Mouse (Mus musculus): ENCODE data around the gene Smc3. TPM values are rescaled to one million over a fixed set of nuclear protein-coding genes. Genes with fewer than 3 reads are reported as not detected.
"Not testable (repeated sequence)": the region's sequence is repeated elsewhere in the genome, so short reads cannot be mapped to it uniquely, and the experiment has no call there.

Gene Smc3
- polyA plus RNA-seq, 1 experiment from 2014 or later: 77.0 TPM

DNA sequence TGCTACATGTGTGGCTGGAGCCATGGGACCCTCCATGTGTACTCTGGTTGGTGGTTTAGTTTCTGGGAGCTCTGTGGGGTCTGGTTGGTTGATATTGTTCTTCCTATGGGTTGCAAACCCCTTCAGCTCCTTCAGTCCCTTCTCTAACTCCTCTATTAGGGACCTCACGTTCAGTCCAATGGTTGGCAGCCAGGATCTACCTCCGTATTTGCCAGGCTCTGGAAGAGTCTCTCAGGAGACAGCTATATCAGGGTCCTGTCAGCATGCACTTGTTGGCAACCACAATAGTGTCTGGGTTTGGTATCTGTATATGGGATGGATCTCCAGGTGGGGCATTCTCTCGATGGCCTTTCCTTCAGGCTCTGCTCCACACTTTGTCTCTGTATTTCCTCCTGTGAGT is 12.5 kb upstream of the Smc3 start:
- peaks cover 19% of the 10 kb centered on the region for H3K9me3 ChIP-seq (replicated peaks)
- not testable (repeated sequence) for H3K27ac ChIP-seq; DNase-seq (ENCODE audit: low spot score); H3K27me3 ChIP-seq (ENCODE audit: low read depth, poor library complexity, severe bottlenecking); H3K36me3 ChIP-seq; H3K4me1 ChIP-seq; H3K4me3 ChIP-seq
- 96% methylated on average over 3 of the region's 3 CpGs for WGBS

DNA sequence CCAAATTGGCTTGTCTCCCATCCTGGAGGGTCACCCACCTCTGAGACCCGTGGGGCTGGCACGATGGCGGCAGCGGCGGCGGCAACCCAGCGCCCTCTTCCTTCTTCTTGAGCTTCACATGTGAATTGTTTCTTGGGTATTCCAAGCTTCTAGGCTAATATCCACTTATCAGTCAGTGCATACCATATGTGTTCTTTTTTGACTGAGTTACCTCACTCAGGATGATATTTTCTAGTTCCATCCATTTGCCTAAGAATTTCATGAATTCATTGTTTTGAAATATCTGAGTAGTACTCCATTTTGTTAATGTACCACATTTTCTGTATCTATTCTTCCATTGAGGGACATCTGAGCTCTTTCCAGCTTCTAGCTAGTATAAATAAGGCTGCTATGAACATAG is 11.2 kb upstream of the Smc3 start, which contains the start of gene Nutf2-ps1:
Gene Nutf2-ps1, minus strand, starts transcription at position 101 of the 400 bp plus-strand sequence.
- 95% methylated on average over 7 of the region's 7 CpGs for WGBS
- not testable (repeated sequence) for H3K27me3 ChIP-seq (ENCODE audit: low read depth, poor library complexity, severe bottlenecking); H3K4me1 ChIP-seq; DNase-seq (ENCODE audit: low spot score); H3K4me3 ChIP-seq; H3K27ac ChIP-seq; H3K36me3 ChIP-seq
- peaks cover 15% of the 10 kb centered on the region for H3K9me3 ChIP-seq (replicated peaks)

DNA sequence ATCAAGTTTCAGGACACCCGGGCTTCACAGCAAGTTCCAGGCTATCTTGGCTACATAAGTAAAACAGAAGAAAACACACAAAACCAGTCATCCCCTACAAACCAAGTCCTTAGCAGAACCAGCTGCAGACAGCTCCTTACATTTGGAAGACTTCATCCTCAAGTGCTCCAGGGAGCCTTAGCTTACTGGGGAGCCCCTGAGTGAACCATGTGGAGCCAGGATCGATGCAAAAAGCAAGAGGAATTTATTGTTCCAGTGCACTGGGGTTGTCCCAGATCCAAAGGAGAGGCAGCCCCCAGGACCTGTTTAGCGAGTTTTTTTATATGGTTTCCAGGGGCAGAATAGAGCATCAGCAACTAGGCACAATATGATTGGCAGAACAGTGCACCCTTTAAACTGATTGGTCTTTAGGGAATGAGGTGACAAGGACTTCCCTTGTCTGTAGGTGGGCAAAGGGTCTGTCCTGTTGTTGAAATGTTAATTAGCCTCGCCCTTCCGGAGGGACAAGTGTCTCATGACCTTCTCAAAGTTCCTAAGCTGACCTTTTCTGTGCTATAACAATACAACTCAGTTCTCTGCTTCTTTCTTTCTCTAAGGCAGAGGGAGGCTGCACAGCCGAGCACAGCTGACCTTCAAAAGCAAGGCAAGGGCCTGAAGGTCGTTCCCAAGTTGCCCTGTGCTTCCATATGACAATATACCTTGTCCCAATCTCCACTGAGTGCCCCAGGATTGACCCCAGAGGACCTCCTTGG is 3.3 kb upstream of the Smc3 start:
- Histone ChIP-seq H3K4me1 (peaks cover 9% of the 10 kb centered on the region), H3K9me3 (replicated peaks) (no peaks in the 10 kb centered on the region), H3K4me3 (no peak overlapping the region), H3K27ac (no peak overlapping the region), H3K36me3 (peaks cover 2% of the 10 kb centered on the region), H3K27me3 (ENCODE audit: low read depth, poor library complexity, severe bottlenecking) (no peaks in the 10 kb centered on the region)
- 76% methylated on average over 7 of the region's 7 CpGs for WGBS
- DNase-seq (ENCODE audit: low spot score): no peak

DNA sequence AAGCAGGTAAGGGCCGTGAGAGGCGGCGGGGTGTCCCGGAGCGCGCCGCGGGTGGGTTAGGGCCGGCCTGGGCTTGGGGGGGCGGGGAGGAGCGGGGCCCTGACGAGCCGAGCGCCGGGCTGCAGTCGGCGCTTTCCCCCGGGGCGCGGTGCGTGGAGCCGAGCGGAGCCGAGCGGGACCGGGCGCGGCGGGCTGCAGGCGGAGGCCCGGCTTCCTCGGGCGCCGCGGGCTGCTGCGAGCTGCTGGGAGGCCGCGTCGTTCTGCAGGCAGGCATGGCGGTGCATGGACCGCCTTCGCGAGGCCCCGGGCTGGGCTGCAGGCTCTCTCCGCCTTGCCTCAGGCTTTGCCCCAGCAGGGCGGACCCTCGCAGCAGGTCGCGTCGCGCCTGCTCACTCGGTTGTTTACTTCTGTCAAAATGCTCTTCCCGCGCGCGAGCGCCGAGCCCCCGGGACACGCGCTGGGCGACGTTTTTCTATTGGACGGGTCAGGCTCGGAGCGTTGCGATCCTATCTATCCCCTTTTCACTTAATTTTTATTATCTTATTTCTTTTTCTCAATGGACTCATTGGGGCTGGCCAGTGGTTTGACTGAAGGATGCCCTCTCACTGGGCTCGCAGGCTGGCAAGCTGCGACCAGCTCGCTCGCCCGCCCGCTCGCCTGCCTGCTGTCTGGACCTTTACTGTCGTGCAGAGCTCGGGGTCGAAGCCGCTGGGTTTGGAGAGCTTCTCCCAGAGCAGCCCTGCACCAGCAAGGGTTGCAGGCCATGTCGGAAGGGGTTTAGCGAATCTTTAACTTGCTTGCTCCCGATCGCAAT is 558 bp downstream of the Smc3 start:
- Histone ChIP-seq H3K36me3 (peaks cover 37% of the 10 kb centered on the region), H3K27me3 (ENCODE audit: low read depth, poor library complexity, severe bottlenecking) (no peaks in the 10 kb centered on the region), H3K27ac (peak overlapping the region; percentile 96), H3K4me3 (peak overlapping the region; percentile 100), H3K4me1 (peaks cover 15% of the 10 kb centered on the region), H3K9me3 (replicated peaks) (no peaks in the 10 kb centered on the region)
- under 1% methylated on average over 82 of the region's 82 CpGs for WGBS
- DNase-seq (ENCODE audit: low spot score): peak; percentile 68

DNA sequence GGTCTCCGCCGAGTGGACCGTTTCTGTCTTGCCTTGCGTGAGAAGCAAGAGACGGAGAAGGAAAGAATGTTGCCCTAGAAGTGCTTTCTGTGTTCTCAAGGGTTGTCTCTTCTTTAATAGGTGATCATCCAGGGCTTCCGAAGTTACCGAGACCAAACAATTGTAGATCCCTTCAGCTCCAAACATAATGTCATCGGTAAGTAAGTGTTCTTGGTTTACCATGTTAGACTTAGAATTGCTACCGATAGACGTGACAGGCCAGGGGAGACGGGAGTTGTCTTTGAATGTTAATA is 1.1 kb downstream of the Smc3 start:
- 19% methylated on average over 11 of the region's 11 CpGs for WGBS
- Histone ChIP-seq H3K36me3 (peaks cover 43% of the 10 kb centered on the region), H3K27ac (peak overlapping the region; percentile 96), H3K9me3 (replicated peaks) (no peaks in the 10 kb centered on the region), H3K4me3 (peak overlapping the region; percentile 100), H3K27me3 (ENCODE audit: low read depth, poor library complexity, severe bottlenecking) (no peaks in the 10 kb centered on the region), H3K4me1 (peaks cover 15% of the 10 kb centered on the region)
- DNase-seq (ENCODE audit: low spot score): no peak

DNA sequence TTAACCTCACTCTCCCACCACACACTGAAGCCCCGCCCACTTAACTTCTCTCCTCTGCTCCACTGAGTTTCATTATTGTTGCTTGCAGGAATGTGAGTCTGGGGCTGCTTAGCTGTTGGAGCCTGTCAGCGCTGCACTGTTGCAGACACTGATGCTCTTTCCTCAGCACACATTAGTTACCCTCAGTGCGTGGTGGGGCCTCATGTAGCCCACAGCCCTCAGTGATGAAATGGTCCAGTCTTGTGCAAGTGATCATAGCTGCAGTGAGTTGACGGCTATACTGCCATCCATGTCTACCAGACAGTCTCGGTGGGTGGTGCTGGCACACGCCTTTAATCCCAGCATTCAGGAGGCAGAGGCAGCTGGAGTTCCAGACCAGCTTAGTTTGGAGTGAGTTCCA is 8.7 kb downstream of the Smc3 start:
- Histone ChIP-seq H3K27me3 (ENCODE audit: low read depth, poor library complexity, severe bottlenecking) (no peaks in the 10 kb centered on the region), H3K4me3 (no peak overlapping the region), H3K27ac (no peak overlapping the region), H3K36me3 (peaks cover 66% of the 10 kb centered on the region), H3K4me1 (no peaks in the 10 kb centered on the region), H3K9me3 (replicated peaks) (no peaks in the 10 kb centered on the region)
- DNase-seq (ENCODE audit: low spot score): no peak
- 89% methylated on average over 6 of the region's 6 CpGs for WGBS

DNA sequence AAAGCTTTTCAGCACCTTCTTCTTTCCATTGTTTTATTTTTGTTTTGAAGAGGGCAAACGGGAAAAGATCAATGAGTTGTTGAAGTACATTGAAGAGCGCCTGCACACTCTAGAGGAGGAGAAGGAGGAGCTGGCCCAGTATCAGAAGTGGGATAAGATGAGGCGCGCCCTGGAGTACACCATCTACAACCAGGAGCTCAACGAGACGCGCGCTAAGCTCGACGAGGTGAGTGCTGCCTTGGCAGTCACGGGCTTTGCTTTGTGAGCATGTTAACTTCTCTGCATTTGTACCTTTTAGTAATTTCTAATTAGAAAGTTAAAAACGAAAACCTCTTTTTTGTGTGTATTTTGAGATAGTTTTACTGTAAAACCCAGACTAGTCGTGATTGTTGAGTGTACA is 21.5 kb downstream of the Smc3 start:
- WGBS: 94% methylated on average over 13 of the region's 13 CpGs
- H3K36me3 ChIP-seq: peaks cover 95% of the 10 kb centered on the region
- H3K4me3 ChIP-seq: no peak overlapping the region
- no peak for DNase-seq (ENCODE audit: low spot score)
- no peak overlapping the region for H3K27ac ChIP-seq
- no peaks in the 10 kb centered on the region for H3K27me3 ChIP-seq (ENCODE audit: low read depth, poor library complexity, severe bottlenecking)
- no peaks in the 10 kb centered on the region for H3K4me1 ChIP-seq
- no peaks in the 10 kb centered on the region for H3K9me3 ChIP-seq (replicated peaks)

DNA sequence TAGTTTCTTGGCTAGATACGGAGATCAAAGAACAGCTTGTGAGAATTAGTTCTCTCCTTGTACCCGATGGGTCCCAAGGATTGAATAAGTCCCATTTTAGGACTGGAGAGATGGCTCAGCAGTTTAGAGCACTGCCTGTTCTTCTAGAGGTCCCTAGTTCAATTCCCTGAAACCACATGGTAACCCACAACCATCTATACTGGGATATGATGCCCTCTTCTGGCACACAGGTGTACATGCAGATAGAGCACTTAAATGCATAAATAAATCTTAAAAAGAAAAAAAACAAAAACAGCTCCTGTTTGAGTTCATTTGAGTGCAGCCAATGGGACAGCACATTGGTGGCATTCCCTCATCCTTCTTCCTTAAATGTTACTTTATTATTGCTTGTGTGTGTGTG is 37.8 kb downstream of the Smc3 start:
- Histone ChIP-seq H3K36me3 (peaks cover 94% of the 10 kb centered on the region), H3K27me3 (ENCODE audit: low read depth, poor library complexity, severe bottlenecking) (no peaks in the 10 kb centered on the region), H3K4me3 (no peak overlapping the region), H3K27ac (no peak overlapping the region), H3K9me3 (replicated peaks) (no peaks in the 10 kb centered on the region), H3K4me1 (no peaks in the 10 kb centered on the region)
- 86% methylated on average over 2 of the region's 2 CpGs for WGBS
- DNase-seq (ENCODE audit: low spot score): no peak

DNA sequence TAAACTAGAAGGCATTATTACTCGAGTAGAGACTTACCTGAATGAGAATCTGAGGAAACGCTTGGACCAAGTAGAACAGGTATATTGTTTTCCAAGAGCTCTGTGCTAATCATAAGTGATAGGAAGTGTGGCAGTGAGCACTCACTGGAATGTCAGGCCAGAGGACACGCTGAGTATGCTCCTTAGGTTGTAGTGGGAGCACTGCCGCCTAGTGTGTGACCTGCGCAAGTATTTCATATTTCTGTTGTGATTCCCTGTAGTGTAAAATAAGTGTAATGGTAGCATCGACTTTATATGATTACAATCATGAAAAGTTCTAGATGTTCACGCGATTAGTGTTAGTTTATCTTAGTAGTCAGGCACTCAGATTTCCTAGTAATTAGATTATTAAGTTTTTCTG is 38.5 kb downstream of the Smc3 start:
- H3K9me3 ChIP-seq (replicated peaks): no peaks in the 10 kb centered on the region
- no peak for DNase-seq (ENCODE audit: low spot score)
- H3K36me3 ChIP-seq: peaks cover 94% of the 10 kb centered on the region
- H3K4me3 ChIP-seq: no peak overlapping the region
- no peaks in the 10 kb centered on the region for H3K27me3 ChIP-seq (ENCODE audit: low read depth, poor library complexity, severe bottlenecking)
- WGBS: 94% methylated on average over 8 of the region's 8 CpGs
- H3K4me1 ChIP-seq: no peaks in the 10 kb centered on the region
- H3K27ac ChIP-seq: no peak overlapping the region

DNA sequence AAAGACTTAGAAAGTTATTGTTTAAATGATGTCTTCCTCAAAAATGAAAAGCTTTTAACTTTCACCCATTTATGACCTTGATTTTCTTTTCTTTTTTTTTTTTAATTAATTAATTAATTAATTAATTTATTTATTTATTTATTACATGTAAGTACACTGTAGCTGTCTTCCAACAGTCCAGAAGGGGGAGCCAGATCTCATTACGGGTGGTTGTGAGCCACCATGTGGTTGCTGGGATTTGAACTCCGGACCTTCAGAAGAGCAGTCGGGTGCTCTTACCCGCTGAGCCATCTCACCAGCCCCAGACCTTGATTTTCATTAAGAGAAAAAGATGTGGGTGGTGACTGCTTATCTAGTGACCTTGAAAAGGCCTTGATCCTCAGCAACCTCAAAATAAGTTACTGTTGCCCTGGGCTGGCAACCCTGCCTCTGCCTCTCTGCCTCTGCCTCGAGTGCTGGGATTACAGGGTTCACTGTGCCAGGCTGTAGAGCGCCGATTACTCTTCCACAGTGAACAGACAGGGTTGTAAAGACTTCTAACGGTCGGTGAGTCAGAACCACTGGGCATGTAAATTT is 43.9 kb downstream of the Smc3 start:
- no peak overlapping the region for H3K27ac ChIP-seq
- H3K4me3 ChIP-seq: no peak overlapping the region
- no peak for DNase-seq (ENCODE audit: low spot score)
- peaks cover 77% of the 10 kb centered on the region for H3K36me3 ChIP-seq
- peaks cover 4% of the 10 kb centered on the region for H3K4me1 ChIP-seq
- WGBS: 96% methylated on average over 9 of the region's 9 CpGs
- no peaks in the 10 kb centered on the region for H3K27me3 ChIP-seq (ENCODE audit: low read depth, poor library complexity, severe bottlenecking)
- H3K9me3 ChIP-seq (replicated peaks): no peaks in the 10 kb centered on the region

DNA sequence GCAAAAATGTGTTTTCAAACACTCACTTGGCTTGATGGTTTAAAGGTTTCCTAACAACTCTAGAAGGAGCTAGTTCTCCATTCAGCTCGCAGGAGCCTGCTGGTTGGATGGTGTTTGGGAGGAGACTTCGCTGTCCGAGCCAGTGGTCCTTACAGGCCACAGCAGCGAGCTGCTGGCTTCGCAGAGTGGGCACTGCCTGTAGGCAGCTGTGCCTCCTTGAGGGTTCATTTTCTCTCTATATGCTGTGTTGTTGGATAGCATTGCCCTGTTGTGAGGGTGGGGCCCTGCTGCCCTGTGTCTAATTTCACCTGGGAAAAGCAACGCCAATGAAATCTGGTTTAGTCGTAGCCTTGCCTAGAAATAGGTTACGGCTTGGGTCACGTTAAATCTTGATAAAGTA is 47.1 kb downstream of the Smc3 start:
- H3K4me1 ChIP-seq: peaks cover 13% of the 10 kb centered on the region
- peaks cover 54% of the 10 kb centered on the region for H3K36me3 ChIP-seq
- DNase-seq (ENCODE audit: low spot score): no peak
- WGBS: 87% methylated on average over 9 of the region's 9 CpGs
- no peak overlapping the region for H3K27ac ChIP-seq
- H3K9me3 ChIP-seq (replicated peaks): no peaks in the 10 kb centered on the region
- H3K4me3 ChIP-seq: no peak overlapping the region
- H3K27me3 ChIP-seq (ENCODE audit: low read depth, poor library complexity, severe bottlenecking): no peaks in the 10 kb centered on the region

DNA sequence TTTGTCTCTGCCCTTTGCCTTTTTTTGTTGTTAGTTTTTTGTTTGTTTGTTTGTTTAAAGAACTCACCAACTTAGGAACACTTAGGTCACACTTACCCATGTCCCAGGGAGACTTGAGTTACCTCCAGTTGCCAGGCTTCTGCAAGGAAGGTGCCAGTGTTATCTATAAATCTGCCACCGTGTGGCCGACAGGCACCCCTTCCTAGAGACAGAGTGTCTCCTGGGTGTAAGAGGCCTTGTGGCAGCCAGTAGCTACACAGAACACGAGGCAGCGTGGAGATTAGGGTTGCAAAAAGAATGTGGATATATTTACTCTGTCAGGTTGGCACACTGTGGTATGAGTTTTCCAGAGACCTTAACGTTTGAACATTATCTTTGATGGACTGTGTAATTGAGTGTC is 47.9 kb downstream of the Smc3 start:
- H3K36me3 ChIP-seq: peaks cover 50% of the 10 kb centered on the region

DNA sequence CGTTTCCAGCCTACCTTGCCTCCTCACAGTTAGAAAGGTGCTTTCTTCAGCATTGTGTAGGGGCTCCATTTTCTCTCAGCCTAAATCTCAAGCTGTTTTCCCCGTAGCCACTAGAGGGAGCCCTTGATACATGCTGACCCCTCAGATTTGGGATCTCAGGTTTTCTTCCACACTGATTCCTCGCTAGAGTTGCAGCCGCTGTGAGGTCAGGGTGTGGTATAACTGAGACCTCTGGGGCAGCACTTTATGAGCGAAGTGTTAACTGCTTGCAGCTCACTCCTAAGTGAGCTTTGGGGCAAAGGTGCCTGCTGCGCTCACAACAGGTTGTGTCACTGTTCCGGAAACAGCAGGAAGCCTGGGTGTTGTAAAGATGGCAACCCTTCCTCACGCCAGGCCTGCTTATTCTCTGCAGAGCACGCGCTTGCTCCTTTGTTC is 48.6 kb downstream of the Smc3 start:
- H3K4me3 ChIP-seq: 0 out of 2 replicates have a peak overlapping the region, but pooled peaks have one; percentile 5
- peaks cover 27% of the 10 kb centered on the region for H3K4me1 ChIP-seq
- peaks cover 42% of the 10 kb centered on the region for H3K36me3 ChIP-seq
- 39% methylated on average over 10 of the region's 10 CpGs for WGBS
- DNase-seq (ENCODE audit: low spot score): peak; percentile 83
- H3K27ac ChIP-seq: peak overlapping the region; percentile 72
- no peaks in the 10 kb centered on the region for H3K27me3 ChIP-seq (ENCODE audit: low read depth, poor library complexity, severe bottlenecking)
- no peaks in the 10 kb centered on the region for H3K9me3 ChIP-seq (replicated peaks)

More for the DNA sequence above, 47.9 kb downstream of the Smc3 start:
- Histone ChIP-seq H3K4me1 (peaks cover 21% of the 10 kb centered on the region), H3K27ac (no peak overlapping the region), H3K9me3 (replicated peaks) (no peaks in the 10 kb centered on the region), H3K4me3 (no peak overlapping the region), H3K27me3 (ENCODE audit: low read depth, poor library complexity, severe bottlenecking) (no peaks in the 10 kb centered on the region)
- WGBS: 44% methylated on average over 5 of the region's 5 CpGs
- no peak for DNase-seq (ENCODE audit: low spot score)
